Mouse (Mus musculus) ovary, adult 18-20 months (tissue): ENCODE measurements around the gene Mbd3l1.
A peak's percentile ranks its signal among the peaks of the same experiment; 100 is the strongest.

ENCODE experiments used
- DNase-seq: peaks from one replicate; pipeline ENCODE4 v3.0.0; 2022; ENCODE audit warnings: low spot score, mixed read lengths

The Mbd3l1 gene

GRCm38 (mm10) chr9:18478168-18478567, at the start of gene Mbd3l1, which contains the start of gene Zfp558:
Mbd3l1 (plus strand) TSS chr9:18478359.
Zfp558 (minus strand) TSS chr9:18478268.
- no peak for DNase-seq

DNA sequence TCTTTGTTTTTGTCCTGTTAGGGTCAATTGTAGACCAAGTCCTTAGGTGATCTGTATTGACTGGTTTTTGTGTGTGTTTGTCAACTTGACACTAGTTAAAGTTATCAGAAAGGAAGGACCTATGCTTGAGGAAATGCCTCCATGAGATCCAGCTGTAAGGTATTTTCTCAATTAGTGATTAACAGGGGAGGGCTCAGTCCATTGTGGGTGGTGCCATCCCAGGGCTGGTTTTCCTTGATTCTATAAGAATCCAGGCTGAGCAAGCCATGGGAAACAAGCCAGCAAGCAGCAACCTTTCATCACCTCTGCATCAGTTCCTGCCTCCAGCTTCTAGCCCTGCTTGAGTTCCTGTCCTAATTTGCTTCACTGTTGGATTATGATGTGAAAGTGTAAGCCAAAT, 47.8 kb upstream of the Mbd3l1 start, which contains the start of gene Mbd3l2:
TSS of gene Mbd3l2 (plus strand) at position 301 of the 400 bp plus-strand sequence.
- DNase-seq, result no peak

DNA sequence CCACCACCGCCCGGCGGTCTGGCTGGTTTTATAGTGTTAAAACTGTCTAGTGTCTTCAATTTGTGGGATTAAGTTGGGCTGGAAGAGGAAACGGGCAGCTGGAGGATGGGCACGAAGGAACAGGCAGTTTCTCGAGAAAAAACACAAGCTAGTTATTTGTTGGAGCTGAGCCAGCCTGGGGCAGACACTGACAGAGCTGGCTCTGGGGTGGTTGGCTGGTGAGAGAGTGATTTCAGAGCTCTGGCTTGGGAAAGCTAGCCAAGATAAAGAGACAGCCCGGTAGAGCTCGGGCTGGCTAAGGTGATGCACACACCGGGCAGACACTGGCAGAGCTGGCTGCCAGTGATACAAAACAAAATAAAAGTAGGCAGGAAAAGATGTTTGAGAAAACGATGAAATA, 46.5 kb upstream of the Mbd3l1 start:
- DNase-seq, result peak; percentile 17

- no peak for DNase-seq
These were observed 21.6 kb upstream of the Mbd3l1 start for GRCm38 (mm10) chr9:18456520-18456919.

- DNase-seq, result no peak
These were observed 10.8 kb upstream of the Mbd3l1 start for GRCm38 (mm10) chr9:18467350-18467749.

- no peak for DNase-seq
These were observed 10.2 kb upstream of the Mbd3l1 start for GRCm38 (mm10) chr9:18468005-18468404.

DNA sequence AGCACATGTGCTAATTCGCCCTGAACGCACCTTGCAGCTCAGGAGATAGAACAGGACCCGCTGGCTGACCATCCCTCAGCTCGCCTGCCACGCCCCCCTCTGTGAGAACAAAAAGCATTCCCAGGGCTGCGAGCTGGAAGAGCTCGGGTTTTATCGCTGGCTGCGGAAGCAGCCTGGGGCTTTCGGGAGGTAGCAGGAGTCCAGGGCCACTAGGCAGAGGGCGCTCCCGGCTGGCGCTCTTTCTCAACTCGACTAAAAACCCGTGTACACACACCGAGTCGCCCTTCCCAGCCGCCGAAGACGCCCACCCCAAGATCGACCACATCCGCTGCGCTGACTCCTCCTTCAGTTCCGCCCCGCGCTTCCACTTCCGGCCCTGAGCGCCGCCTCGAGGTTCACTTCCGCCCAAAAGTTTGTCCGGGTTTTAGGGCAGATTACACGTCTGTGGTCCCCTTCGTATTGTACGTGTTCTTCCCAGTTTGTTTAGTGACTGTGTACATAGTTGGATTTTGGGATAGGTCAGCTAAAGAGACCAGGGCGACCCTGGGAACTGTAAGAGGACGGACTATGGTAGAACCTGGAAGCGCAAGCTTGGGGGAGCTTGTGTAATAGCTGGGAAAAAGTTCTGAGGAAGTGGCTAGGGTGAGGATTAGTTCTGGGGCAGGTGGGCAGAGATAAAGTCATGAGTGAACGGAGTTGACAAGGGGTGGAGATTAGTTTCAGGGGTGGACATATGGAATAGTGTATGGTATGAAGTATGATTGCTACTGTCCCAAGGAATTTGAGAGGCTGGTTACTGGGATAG, 4.6 kb upstream of the Mbd3l1 start:
- peak; percentile 59 for DNase-seq

DNA sequence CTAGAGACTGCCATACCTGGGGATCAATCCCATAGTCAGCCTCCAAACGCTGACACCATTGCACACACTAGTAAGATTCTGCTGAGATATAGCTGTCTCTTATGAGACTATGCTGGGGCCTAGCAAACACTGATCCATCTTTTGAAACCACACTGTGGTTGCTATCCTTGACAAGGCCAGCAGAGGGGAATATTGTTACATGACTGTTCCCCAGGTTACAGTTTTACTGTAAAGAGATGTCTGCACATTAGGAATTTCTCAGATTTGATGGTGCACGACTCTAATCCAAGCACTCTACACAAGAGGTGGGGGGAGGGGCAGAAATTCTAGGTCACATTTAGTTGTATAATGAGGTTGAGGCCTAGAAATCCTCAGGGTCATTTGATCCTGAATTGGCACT, 29.9 kb downstream of the Mbd3l1 start:
- DNase-seq, result no peak
